Mouse (Mus musculus) MEL-GATA-1-ER (cell line): ENCODE measurements around the gene Babam2.

ENCODE experiments used
- DNase-seq: peaks from one replicate; pipeline ENCODE4 v3.0.0-alpha.2; 2012; ENCODE audit warnings: low read depth; ENCODE audit errors: extremely low read depth

Babam2 gene

DNA sequence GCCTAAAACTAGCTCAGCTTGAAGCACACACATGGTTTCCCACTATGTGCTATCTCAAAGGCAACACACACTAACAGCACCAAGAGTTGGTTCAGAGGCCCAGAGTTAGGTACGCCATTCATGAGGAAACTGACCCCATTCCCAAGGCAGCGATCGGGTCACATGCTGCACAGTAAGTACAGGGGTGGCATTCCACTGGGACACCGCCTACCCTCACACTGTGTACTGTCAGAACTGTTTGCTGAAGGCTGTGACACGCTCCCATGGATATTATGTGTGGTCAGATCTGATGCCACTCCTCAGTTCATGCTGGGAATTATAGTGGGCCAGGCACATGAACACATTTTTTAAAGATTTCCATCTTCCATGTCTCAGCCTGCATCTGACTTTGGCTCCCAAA lies 374.3 kb downstream of the Babam2 start:
- no peak for DNase-seq

DNA sequence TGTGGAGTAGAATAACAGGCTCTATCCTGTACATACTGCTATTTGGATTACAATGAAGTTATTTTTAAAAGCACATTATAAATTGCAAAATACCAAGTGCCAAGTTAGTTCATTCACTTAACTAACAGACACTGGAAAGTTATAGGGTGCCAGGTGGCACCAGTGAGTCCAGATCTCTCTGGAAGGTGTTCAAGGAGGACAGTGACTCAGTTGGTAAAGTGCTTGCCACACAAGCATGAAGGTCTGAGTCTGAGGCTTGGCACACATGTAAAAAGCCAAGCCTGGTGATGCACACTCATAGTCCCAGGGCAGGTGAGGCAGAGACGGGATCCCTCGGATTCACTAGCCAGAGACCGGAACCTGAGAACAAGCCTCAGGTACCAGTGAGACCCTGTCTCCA lies 375.4 kb downstream of the Babam2 start:
- no peak for DNase-seq

DNA sequence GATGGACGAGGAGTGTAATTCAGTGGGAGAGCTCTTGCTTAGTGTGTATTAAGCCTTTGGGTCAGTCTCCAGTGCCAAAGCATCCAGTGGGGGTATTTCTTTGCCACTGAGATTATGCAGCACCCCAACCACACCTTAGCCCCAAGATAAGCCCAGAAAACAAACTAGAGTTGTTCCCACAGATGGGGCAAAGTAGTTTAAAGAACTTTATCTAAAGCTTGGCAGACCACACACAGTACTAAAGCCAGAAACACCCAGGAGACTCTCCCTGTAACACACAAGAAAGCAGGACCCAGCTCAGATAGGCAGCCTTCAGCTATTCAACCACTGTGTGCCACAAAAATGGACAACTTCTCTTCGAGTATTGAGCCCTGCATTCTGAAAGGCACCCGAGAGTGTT lies 376.6 kb downstream of the Babam2 start:
- DNase-seq: no peak

DNA sequence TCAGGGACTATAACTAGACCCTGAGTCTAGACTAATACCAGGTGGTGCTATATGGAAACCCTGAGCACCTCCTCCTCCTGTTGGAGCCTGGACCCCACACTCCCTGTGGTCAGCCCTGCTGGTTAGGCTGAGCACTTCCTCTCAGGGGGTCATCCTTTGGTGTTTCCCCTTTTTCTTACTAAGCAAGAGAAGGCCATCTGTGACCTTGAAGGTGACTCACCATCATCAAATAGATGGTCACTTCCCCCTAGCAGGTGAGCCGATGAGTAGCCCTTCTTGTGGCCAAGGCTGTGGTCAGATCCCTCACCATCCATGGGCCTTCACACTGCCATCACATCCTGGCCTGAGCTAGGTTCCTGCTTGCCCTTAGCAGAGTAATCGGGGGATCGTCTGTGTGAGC lies 379.7 kb downstream of the Babam2 start:
- no peak for DNase-seq

DNA sequence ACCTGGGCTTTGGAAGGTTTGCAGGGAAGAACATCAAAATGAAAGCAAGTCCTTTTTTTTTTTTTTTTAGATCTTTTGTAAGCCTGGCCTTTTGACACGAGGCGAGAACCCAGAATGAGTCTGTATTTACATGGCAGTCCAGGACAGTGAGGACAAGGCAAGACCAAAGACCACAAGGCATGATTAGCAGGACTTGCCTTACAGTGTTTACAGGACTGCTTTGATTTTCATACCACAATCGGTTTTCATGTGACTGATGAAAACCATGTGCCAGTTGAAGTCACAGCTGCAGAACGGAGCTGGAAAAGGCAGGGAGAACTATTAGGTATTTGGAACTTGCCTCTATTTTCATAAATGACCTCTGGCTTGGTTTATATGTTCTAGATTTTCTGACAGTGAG lies 381.5 kb downstream of the Babam2 start:
- no peak for DNase-seq

DNA sequence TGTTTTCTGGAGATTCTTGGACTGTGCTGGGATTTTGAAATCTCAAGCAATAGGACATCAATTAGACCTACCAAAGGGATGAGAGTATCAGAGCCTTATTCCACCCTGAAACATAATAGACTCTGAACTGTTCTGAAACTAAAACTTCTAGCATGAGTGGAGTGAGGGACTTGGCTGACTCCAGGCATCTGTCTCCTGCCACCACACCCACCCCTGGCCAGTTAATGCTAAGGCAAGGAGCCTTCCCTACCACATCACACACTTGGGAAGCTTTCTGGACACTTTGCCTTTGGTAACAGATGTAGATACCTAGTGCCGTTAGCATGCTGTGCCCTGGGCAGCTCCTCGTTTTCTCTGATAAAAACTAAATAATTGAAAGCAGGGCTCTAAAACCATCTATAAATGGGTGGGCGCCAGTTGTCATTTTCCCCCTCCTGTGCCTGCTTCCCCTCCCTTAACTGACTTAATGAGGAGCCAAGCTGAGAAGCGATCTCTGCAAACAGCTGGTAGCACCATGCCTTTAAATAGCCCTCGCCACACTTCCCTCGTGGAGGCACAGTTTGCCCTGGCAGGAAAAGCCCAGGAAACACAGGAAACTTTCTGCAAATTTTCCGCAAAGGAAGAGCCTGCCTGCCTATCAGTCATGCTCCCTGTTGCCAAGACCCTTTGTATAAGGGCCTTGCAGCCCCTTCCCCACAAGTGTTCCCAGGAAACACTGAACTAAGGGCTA lies 383.2 kb downstream of the Babam2 start:
- no peak for DNase-seq

DNA sequence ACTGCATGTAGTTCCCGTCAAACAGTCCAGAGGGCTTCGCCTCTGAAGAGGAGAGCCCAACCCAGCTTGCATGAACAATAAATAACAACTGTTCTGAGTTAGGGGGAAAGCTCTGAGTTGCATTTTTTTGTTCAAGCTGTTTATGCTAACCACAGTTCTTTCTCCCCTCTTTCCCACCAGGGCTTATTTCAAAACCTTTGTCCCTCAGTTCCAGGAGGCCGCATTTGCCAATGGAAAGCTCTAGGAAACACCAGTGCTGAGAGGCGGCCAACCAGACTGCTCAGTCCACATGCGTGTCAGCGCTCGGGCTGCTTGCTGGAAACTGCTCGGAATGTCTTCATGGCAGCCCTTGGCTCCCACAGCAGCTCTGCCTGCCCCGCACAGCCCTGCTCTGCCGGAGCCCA lies 386.9 kb downstream of the Babam2 start:
- no peak for DNase-seq

DNA sequence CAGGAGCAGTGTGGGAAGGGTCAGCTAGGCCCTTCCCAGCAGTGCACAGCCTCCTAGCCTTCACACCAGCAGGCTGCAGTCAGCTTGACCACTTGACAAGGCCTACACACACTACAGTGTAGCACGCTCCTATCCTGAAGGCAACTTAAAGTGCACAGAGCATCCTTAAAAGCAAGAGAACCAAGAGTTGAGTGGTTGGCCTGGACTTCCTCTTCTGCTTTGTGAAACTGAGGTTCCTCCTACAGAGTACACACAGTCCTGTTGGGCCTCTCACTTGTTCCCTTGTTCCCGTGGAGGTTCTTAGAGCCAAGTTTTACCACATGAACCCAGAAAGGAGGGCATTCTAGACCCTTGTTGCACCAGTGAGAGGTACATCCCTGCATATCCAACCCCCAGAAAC lies 388.1 kb downstream of the Babam2 start:
- DNase-seq: no peak

DNA sequence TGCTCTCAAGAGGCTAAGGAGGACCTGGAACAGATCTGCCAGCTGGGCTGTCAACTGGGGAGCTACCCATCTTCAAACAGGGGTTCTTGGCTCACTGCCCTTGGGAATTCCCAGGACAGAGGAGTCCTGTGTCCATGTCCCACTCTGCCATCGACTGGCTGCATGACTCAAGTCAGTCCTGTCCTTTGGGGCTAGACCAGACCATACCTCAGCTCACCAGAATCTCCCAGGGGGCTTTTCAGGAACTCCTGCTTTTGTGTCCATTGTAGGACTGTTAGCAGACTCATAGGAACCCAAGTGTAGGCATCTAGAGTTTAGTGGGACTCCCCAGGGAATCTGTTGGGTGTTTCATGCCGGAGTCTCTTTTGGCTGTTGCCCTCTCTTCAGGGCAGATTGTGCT lies 388.5 kb downstream of the Babam2 start:
- no peak for DNase-seq

DNA sequence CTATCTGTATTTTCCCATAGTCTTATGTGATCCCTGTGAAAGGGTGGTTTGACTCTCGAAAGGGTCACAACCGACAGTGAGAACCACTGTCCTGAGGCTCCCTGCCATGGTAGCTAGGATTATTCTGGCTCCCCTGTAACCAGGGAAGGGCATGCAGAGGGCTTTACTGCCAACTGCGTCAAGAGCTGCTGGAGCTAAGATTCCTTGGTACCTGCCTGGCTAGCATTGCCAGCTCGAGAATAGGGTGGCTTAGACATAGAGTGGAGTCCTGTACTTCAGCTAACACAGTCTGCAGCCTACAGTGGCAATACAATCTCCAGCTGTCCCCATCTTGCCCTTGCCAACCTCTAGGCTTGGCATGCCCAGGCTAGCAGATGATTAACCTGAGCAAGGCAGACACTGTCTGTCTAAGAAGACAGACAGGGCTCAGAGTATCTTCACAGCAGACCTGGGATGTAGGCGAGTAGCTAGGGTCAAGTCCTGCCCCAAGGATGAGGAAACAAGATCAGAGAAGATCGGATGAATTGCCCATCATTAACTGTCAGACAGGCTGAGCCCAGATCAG lies 389.1 kb downstream of the Babam2 start:
- DNase-seq: no peak

DNA sequence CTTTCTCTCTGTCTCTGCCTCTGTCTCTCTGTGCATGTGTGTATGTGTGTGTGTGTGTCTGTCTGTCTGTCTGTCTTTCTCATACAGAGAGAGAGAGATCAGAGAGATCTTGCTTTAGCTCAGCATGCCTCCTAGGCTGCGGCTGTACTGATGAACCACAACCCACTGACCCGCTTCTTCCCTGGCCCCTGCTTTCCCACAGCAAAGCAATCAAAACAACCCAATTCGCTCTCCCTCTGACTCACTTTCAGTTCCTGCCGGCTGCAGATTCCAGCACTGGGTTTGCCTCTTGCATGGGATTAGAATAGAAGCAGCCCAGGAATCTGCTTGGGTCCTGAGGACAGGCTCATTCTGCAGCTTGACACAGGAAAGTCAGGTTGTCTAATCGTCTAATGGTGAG lies 392.0 kb downstream of the Babam2 start:
- DNase-seq: no peak

DNA sequence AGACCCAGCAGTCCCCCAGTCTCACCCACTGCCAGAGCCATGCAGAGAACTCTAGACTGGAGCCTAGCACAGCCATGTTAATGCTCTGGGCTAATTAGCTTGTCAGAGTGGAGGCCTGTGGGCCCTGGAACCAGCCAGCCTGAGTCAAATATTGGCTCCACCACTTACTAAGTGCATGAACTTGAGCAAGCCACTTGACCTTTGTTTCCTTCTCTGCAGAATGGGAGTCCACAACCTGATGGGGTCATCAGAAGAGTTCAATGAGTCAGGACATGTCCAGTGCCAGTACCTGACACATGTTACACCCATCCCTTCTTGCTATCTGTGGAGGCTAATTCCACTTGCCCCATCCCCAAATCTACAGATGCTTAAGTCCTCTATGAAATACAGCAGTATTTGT lies 394.8 kb downstream of the Babam2 start:
- no peak for DNase-seq

DNA sequence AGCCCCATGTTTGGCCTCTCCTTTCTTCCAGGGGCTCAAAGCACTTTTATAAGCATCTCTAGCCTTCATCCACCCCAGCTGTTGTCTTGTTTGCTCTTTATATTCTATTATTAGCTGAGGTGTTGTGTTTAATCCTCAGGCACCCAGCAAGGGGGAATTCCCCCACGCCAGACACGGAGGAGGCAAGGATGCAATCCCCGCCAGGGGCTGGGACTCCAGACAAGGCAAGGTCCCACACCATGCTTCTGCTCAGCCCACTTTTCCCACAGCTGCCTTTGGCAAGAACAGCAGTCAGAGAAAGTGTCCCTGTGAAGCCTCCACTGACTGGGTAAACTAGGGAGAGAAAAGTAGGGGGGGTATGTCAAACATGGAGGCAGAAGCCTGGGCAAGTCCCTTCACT lies 401.2 kb downstream of the Babam2 start:
- no peak for DNase-seq

DNA sequence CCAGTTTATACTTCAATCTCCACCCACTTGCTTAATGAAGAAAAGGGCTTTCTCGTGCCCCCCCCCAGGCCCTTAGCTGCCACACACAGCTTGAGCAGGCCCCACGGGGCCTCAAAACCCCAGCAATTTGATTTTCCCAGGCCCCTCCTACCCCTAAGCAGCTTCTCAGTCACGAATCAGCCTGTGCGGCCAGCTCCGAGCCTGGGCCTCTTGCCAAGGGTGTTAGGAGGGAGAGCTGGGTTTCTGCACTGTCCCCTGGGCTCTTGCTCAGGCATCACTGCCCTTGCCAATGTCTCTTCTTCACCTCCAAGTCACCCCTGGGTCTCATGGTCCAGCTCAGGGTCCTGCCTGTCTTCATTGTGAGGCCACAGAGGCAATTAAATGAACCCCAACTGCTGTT lies 405.0 kb downstream of the Babam2 start:
- no peak for DNase-seq

DNA sequence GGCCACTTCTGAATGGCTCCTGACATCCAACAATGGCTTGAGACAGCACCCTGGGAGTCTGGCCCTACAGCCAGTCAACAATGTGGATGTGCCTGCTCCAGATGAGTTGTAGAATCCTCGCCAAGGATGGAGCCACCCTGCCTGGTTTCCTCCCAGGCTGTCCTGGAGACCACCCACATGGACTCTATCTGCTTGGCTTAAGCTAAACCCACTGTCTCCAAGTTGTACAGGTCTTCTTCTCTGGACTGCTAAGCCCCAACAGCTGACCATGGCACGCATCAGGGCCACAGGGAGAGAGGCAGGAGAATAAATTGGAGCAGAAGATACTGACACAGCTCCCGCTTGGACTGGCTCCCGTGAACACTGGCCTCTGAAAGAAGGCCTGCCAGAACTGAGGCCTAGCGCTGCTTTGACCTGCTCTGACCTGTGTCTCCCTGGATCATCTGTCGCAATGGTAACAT lies 405.5 kb downstream of the Babam2 start:
- no peak for DNase-seq

DNA sequence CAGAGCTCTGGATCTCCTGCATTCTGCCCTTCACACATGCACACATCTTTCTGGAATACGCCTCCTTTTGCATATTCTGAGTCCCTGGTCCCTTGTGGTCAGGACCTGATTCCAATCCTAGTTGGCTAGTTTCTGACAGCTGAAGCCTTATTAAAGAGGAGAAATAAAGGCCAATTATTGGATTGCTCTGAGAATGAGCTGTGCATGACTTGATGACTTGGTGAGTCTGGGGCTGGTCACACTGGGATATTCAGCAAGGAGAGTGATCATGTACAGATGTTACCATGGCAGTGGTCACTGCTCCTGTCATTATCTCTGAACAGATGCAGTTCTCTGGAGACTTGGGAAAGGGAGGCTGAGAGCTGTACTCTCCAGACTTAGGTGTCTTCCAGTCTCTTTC lies 406.1 kb downstream of the Babam2 start:
- DNase-seq: no peak

DNA sequence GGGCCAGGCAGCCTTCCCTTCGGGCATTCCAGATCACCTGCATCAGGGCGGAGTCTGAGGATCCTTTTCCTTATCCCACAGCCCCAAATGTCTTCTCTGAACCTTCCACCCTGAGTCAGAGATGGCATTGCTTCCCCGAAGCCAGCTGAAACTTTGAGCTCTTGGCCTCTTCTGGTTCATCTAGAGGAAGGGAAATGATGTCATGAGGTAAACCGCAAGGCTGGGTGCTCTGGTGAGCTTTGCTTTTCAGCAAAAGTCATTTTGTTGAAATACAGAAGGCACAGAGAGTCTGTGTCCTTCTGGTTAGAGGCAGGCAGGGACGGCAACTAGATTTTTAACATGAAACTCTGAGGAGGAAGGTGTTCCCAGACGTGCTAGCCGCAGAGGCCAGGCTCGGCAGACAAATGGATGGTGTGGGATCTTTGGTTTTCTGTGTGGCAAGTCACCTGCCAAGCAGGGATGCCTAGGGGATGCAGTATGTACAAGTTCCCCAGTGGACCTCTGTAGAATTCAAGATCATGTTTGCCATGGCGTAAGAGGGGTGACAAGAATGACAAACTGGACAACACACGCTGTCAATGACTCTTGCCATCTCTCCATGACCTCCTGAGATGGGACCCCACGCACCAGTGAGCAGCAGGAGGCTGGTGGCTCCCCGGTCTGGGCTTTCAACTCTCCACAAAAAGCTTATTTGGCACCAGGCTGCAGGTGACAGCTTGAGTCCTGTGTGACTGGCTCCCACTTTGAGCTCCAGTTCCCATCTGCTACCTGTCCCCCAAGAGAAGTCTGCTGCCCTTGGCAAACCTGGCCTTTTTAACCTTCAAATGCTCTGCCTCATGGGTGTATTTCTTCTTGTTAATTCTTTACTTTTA lies 406.9 kb downstream of the Babam2 start:
- DNase-seq: no peak

DNA sequence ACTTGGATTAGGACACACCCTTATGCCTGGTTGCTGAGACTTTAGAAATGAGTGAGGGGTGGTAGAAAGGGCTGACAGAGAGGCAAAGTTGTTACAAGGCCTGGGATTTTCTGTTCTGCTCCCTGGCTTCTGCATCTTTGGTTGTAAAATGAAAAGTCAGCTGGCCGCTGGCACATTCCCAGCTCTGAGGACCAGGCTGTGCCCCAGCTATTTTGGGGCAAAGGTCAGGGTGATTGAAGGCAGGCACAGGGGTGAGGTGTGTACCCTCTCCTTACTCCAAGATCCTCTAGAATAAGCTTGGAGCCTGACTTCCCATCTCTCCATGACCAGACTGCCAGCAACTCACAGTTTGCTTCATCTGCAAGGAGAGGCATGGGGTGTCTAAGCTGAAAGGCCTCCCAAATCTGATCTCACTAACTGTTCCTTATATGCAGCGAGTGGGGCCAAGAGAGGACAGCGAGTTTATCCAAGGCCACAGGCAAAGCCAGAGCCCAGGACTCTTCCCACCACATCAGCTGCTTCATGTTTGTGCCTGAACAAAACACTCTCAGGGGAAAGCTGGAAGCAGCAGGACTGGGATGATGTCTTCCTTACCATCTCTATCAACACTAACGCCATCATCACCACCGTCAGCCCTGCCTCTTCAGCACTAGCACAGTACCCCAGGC lies 409.1 kb downstream of the Babam2 start:
- no peak for DNase-seq

DNA sequence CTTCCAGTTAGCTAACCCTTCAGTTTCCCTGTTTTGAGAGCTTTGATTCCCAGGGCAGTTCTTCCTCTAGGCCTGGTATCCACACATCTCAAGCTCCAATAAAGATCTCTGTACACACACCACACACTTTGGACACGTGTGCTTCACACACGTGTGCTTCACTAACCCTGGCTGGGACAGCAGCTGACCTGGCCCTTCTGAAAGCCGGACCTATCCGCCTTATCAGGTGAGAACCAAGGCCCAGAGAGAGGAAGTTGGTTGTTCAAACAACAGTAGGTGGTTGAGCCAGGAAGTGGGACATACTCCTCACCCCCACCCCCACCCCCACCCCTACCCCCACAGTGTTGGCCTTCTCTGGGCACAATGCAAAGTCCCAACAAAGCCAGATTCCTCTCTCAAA lies 413.2 kb downstream of the Babam2 start:
- no peak for DNase-seq

DNA sequence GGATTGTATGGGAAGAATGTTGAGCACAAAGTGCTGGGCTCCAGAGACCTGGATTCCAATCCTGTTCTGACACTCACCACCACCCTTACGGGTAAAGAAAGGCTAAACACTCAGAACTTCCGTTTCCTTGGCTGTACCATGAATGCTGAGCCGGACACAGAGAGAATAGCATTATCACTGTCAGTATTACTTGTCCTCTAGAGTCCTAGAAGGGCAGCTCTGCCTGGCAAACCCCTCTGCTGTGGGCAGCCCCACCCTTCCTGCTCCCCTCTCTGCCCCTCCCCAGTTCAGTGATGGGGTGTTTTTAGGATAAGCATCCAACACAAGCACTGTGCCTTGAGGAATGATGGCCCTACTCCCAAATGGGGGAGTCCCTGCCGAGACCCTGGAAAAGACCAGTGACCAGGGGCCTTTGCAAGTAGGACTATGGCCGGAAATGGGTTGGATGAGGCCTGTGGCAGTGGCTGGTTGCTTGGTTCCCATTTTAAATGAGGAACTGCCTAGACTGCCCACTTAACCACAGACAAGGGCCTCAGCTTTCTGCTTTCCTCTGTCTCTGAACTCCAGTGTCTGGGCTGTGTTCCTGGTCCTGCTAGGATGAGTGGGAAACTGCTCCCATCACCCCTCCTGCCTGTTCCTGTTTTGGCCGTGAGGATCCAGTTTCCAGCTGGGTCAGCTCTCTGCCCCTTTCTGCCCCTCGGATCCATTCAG lies 414.9 kb downstream of the Babam2 start:
- DNase-seq: peak; percentile 78

DNA sequence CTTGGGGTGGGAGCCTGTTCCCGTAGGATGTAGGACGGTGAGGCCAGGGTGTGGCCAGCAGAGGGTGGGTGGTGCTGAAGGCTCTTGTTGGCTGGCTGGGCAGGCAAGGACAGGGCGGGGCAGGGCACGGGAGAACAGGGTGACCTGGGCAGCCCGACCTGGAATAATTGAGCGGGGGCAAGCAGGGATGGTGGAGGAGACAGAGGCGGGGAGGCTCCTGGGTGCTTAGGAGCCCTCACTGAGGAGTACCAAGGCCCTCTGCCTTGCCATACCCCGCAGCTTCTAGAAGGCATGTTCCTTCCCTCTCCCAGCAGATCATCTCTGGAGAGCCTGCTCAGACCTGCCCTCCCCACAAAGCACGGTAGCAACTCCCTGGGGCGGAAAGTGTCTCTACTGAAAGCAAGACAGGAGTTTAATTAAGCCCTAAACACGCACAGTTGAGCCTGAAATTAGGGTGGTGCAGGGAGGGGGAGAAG lies 423.5 kb downstream of the Babam2 start:
- DNase-seq: no peak
